Mouse (Mus musculus) liver, postnatal 0 days (tissue): ENCODE data around the gene Esp24. TPM values are rescaled to one million over a fixed set of nuclear protein-coding genes. Genes with fewer than 3 reads are reported as not detected.

Source experiments
- ATAC-seq: fragments of 200-750 bp; cut with Nextera tagmentation; 2 replicates; pipeline ENCODE4 v1.8.0; 2017; ENCODE audit warnings: mild to moderate bottlenecking, moderate library complexity
- DNase-seq: peaks from one replicate; pipeline ENCODE4 v3.0.0-alpha.2; 2016
- H3K27ac ChIP-seq: fragments of 300-500 bp; sonication (generic); 2 replicates; pipeline ENCODE4 v1.5.1; 2014; ENCODE audit warnings: antibody characterized with exemption, moderate library complexity, mild to moderate bottlenecking, low read depth
- H3K27me3 ChIP-seq: fragments of 300-500 bp; sonication (generic); 2 replicates; pipeline ENCODE4 v1.6.1; 2014; ENCODE audit warnings: low read length, control low read depth, mixed read lengths; ENCODE audit not compliant: insufficient read depth
- H3K36me3 ChIP-seq: fragments of 300-500 bp; sonication (generic); replicated peaks from 2 replicates; pipeline ENCODE4 v1.6.1; 2014; ENCODE audit warnings: mild to moderate bottlenecking, control low read depth, low read length, moderate library complexity, mixed read lengths; ENCODE audit not compliant: insufficient read depth
- H3K4me1 ChIP-seq: fragments of 300-500 bp; sonication (generic); 2 replicates; pipeline ENCODE4 v1.6.1; 2014; ENCODE audit warnings: antibody characterized with exemption, mild to moderate bottlenecking, control low read depth; ENCODE audit not compliant: insufficient read depth
- H3K4me2 ChIP-seq: fragments of 300-500 bp; sonication (generic); 2 replicates; pipeline ENCODE4 v1.6.1; 2014; ENCODE audit warnings: low read depth, mild to moderate bottlenecking, low read length, moderate library complexity, mixed read lengths
- H3K4me3 ChIP-seq: fragments of 300-500 bp; sonication (generic); 2 replicates; pipeline ENCODE4 v1.5.1; 2014; ENCODE audit warnings: low read depth, low read length
- H3K9ac ChIP-seq: fragments of 300-500 bp; sonication (generic); replicated peaks from 2 replicates; pipeline ENCODE4 v1.6.1; 2014; ENCODE audit warnings: mild to moderate bottlenecking, moderate library complexity
- H3K9me3 ChIP-seq: fragments of 300-500 bp; sonication (generic); 2 replicates; pipeline ENCODE4 v1.6.1; 2016; ENCODE audit warnings: mild to moderate bottlenecking, control low read depth, low read length, mixed read lengths
- CTCF ChIP-seq: sonication (generic); IDR thresholded peaks from 2 replicates; pipeline ENCODE4 v1.5.1; 2016; ENCODE audit warnings: antibody characterized with exemption, low read depth
- EP300 ChIP-seq: IDR thresholded peaks from 2 replicates; pipeline ENCODE4 v1.6.1; 2016; ENCODE audit warnings: antibody characterized with exemption, low read depth, mild to moderate bottlenecking
- WGBS: fragments of 180-500 bp; shearing (Covaris S2); extraction: QIAGEN DNeasy Blood & Tissue Kit; methylation state at CpG from one replicate; pipeline ENCODE4 v1.1.7; 2014; ENCODE audit not compliant: insufficient replicate concordance; 5-methylcytosine and 5-hydroxymethylcytosine counted together
- polyA plus RNA-seq: library from polyadenylated mRNA; unstranded; fragments of >200 nt; fragmentation: Nextera tagmentation; extraction: Ambion mirVana; gene quantifications from 2 replicates; pipeline ENCODE4 v1.2.1, GENCODE M21; 2015

Esp24 gene
- polyA plus RNA-seq, 1 experiment from 2014 or later = not detected

GRCm38 (mm10) chr17:39076937-39077336, 40.4 kb downstream of the Esp24 start, which contains the start of gene Esp23:
Gene Esp23, minus strand, starts transcription at chr17:39077037.
- H3K4me3 ChIP-seq = no peak within 1 kb of the TSS
- TF ChIP-seq EP300 (no peak), CTCF (no peak)
- 14% methylated on average over 1 of the region's 1 CpGs for WGBS
- H3K4me1 ChIP-seq = no peaks in the 10 kb centered on the region
- no peak within 1 kb of the TSS for H3K4me2 ChIP-seq
- H3K27me3 ChIP-seq = no peaks in the 10 kb centered on the region
- no peak for DNase-seq
- H3K9ac ChIP-seq = no peak within 1 kb of the TSS
- 0 out of 2 replicates have a peak, but pooled peaks cover 3% of the 10 kb centered on the region for H3K9me3 ChIP-seq
- ATAC-seq = no peak
- H3K27ac ChIP-seq = no peak within 1 kb of the TSS
- H3K36me3 ChIP-seq = no peaks in the 10 kb centered on the region

Other genes starting within 250 kb of the Esp24 start
- gene Gm21903, start 6.6 kb downstream of the Esp24 start, polyA plus RNA-seq = not detected in 2 replicates
- not detected in 2 replicates for gene Esp23, start 40.3 kb downstream of the Esp24 start, polyA plus RNA-seq
- gene Esp22, start 58.6 kb downstream of the Esp24 start, polyA plus RNA-seq = not detected in 2 replicates